Mouse (Mus musculus) ES-E14 (cell line): ENCODE measurements around the gene Arpc5l.

Source experiments
- HCFC1 ChIP-seq: IDR thresholded peaks from 2 replicates; pipeline ENCODE4 v1.6.1; 2012; ENCODE audit warnings: low read length, inconsistent platforms, borderline replicate concordance; ENCODE audit not compliant: insufficient read depth
- ZC3H11A ChIP-seq: IDR thresholded peaks from 2 replicates; pipeline ENCODE4 v1.6.1; 2012; ENCODE audit warnings: low read depth, mild to moderate bottlenecking, inconsistent platforms, low read length, borderline replicate concordance
- ZNF384 ChIP-seq: IDR thresholded peaks from 2 replicates; pipeline ENCODE4 v1.6.1; 2012; ENCODE audit warnings: low read depth, low read length, inconsistent platforms

DNA sequence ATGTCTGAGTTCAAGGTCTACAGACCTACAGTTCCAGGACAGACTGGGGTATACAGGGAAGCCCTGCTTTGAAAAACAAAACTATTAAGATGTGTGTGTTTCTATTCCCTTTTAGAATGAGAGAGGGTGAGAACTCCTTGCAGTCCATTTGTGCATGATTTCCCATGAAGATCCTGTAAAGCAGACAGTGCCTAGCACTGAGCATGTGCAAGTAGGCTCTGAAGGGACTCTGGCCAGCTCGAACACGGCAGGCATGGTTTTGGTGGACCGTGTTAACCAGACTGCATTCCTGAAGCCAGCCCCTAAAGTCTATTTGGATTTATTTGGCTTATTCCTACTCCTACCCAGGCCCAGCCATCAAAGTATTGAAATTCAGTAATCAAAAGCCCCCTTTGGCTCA lies 6.8 kb downstream of the Arpc5l start:
- TF ChIP-seq ZC3H11A (no peak), HCFC1 (no peak), ZNF384 (no peak)
